Mouse (Mus musculus) spleen, adult 2 months (tissue): ENCODE measurements around the gene H2-T23.
A peak's percentile ranks its signal among the peaks of the same experiment; 100 is the strongest.

Experiments
- CTCF ChIP-seq: fragments of 200-500 bp; IDR thresholded peaks from 2 replicates; pipeline ENCODE4 v1.5.1; 2011; ENCODE audit warnings: mild to moderate bottlenecking, inconsistent platforms; ENCODE audit not compliant: insufficient read depth, insufficient read length, insufficient replicate concordance; ENCODE audit errors: extremely low read depth
- POLR2A ChIP-seq: fragments of 200-500 bp; IDR thresholded peaks from 2 replicates; pipeline ENCODE4 v1.6.1; 2011; ENCODE audit warnings: low read depth, low read length, inconsistent platforms

GRCm38 (mm10) chr17:35996949-35997348, 35.7 kb downstream of the H2-T23 start:
- TF ChIP-seq CTCF (peak; percentile 92; the same call in 1 of the 2 replicates), POLR2A (no peak)
